Mouse (Mus musculus) ES-Bruce4 (cell line): ENCODE data around the gene Myo1h.

Experiments
- CTCF ChIP-seq: IDR thresholded peaks from one replicate; pipeline ENCODE4 v1.8.1; 2011; ENCODE audit warnings: low read depth, low read length
- POLR2A ChIP-seq: IDR thresholded peaks from one replicate; pipeline ENCODE4 v1.8.1; 2011; ENCODE audit warnings: low read length; ENCODE audit not compliant: insufficient read depth

GRCm38 (mm10) chr5:114279382-114280143, 9.4 kb upstream of the Myo1h start:
- TF ChIP-seq POLR2A, result no peak
- no peak for TF ChIP-seq CTCF
